Mouse (Mus musculus) ES-E14 (cell line): Measurements from ENCODE around the gene Lhx5.

Experiments used
- CHD2 ChIP-seq: IDR thresholded peaks from 2 replicates; pipeline ENCODE4 v1.6.1; 2014; ENCODE audit warnings: mild to moderate bottlenecking, low read depth, low read length, inconsistent platforms
- HCFC1 ChIP-seq: IDR thresholded peaks from 2 replicates; pipeline ENCODE4 v1.6.1; 2012; ENCODE audit warnings: low read length, inconsistent platforms, borderline replicate concordance; ENCODE audit not compliant: insufficient read depth
- MAFK ChIP-seq: IDR thresholded peaks from 2 replicates; pipeline ENCODE4 v1.6.1; 2014; ENCODE audit warnings: mild to moderate bottlenecking, low read depth, low read length, inconsistent platforms; ENCODE audit not compliant: insufficient read depth
- ZC3H11A ChIP-seq: IDR thresholded peaks from 2 replicates; pipeline ENCODE4 v1.6.1; 2012; ENCODE audit warnings: low read depth, mild to moderate bottlenecking, inconsistent platforms, low read length, borderline replicate concordance

DNA sequence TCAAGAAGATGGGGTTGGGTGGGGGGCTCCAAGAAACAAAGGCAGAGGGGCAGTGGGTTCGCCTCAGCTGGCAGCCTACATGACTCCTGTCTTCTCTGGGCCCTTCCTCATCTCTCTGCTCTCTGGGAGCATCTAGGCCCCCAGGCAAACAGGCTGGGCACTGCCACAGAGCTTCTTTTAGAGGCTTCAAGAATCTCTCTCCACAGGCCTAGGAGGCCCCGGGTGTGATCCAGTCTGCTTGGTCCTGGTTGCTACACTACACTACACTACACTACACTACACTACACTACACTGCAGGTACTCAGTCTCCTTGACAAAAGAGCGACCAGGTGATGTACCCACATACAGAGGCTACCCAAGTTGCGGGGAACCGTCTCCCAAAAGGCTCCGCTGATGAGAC is 1.8 kb upstream of the Lhx5 start:
- TF ChIP-seq ZC3H11A (no peak), MAFK (no peak), CHD2 (no peak), HCFC1 (no peak)
